Mouse (Mus musculus) bone marrow, adult 2 months (tissue): ENCODE measurements at regions not wholly inside any gene's neighbourhood (a gene's known extent, or its start where the extent isn't known, plus 50 kb on each side); places are given as distances from the start of the nearest gene placed in this dataset.

Experiments
- CTCF ChIP-seq: fragments of 200-500 bp; IDR thresholded peaks from 2 replicates; pipeline ENCODE4 v1.5.1; 2011; ENCODE audit warnings: low read length, control low read depth; ENCODE audit not compliant: control insufficient read depth, insufficient read depth
- POLR2A ChIP-seq: fragments of 200-500 bp; IDR thresholded peaks from 2 replicates; pipeline ENCODE4 v1.6.1; 2011; ENCODE audit warnings: low read depth, mild to moderate bottlenecking, control low read depth, low read length, borderline replicate concordance; ENCODE audit not compliant: control insufficient read depth

DNA sequence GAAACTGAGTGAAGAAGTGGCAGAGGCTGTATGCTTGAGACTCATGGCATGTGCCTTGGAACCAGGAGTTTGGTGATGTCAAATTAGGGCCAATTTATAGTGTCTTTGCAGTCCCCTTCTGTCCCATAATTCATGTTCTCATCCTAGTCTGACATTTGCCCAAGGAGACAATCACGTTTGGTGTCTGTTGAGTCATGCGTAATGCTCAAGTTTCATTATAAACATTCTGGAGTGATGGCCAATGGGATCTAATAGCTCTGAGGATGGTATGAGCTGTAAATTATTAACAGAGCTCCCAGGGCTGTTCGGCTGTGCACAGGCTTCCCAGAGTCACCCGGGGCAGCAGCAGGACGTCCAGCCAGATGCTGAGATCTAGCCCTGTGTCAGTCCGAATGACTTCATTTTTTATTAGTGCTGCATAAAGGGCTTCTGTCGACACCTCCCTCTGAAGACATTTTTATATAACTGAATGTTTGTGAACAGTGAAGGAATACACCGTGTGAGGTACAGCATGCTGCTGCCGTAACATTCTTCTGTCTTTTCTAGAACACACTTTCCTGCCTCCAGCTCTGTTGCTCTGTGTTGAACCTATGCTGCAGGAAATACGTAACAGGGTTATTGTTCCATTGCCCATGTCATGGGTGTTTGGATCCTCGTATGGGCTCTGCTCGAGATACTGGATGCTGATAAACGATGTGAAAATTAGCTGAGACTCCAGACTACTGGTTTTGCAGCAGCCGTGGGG lies 268.2 kb downstream of the Fam173b start:
- TF ChIP-seq POLR2A (no peak), CTCF (no peak)
